Mouse (Mus musculus) midbrain, postnatal 0 days (tissue): ENCODE measurements around the gene Bap1. TPM values are rescaled to one million over a fixed set of nuclear protein-coding genes. Genes with fewer than 3 reads are reported as not detected.

Experiments used
- ATAC-seq: fragments of 200-750 bp; cut with Nextera tagmentation; 2 replicates; pipeline ENCODE4 v1.8.0; 2017; ENCODE audit warnings: moderate number of reproducible peaks, mild to moderate bottlenecking, moderate TSS enrichment, moderate library complexity; ENCODE audit not compliant: low FRiP score
- DNase-seq: peaks from one replicate; pipeline ENCODE4 v3.0.0-alpha.2; 2015; ENCODE audit warnings: low spot score
- H3K27ac ChIP-seq: fragments of 300-500 bp; sonication (generic); 2 replicates; pipeline ENCODE4 v1.5.1; 2014; ENCODE audit warnings: low read depth, mild to moderate bottlenecking, low read length, mixed read lengths
- H3K27me3 ChIP-seq: fragments of 300-500 bp; sonication (generic); 2 replicates; pipeline ENCODE4 v1.6.1; 2014; ENCODE audit warnings: low read length, control low read depth, mixed read lengths; ENCODE audit not compliant: insufficient read depth
- H3K36me3 ChIP-seq: fragments of 300-500 bp; sonication (generic); 2 replicates; pipeline ENCODE4 v1.6.1; 2014; ENCODE audit warnings: low read length, control low read depth, mixed read lengths; ENCODE audit not compliant: insufficient read depth
- H3K4me1 ChIP-seq: fragments of 300-500 bp; sonication (generic); 2 replicates; pipeline ENCODE4 v1.6.1; 2014; ENCODE audit warnings: mild to moderate bottlenecking, control low read depth, antibody characterized with exemption, low read length, mixed read lengths; ENCODE audit not compliant: insufficient read depth
- H3K4me2 ChIP-seq: fragments of 300-500 bp; sonication (generic); 2 replicates; pipeline ENCODE4 v1.6.1; 2014; ENCODE audit warnings: low read depth, mild to moderate bottlenecking, low read length, mixed read lengths; ENCODE audit not compliant: poor library complexity, severe bottlenecking
- H3K4me3 ChIP-seq: fragments of 300-500 bp; sonication (generic); 2 replicates; pipeline ENCODE4 v1.5.1; 2014; ENCODE audit warnings: low read depth, mild to moderate bottlenecking, low read length, moderate library complexity
- H3K9ac ChIP-seq: fragments of 300-500 bp; sonication (generic); replicated peaks from 2 replicates; pipeline ENCODE4 v1.6.1; 2014; ENCODE audit warnings: mild to moderate bottlenecking, low read length, moderate library complexity, mixed read lengths; ENCODE audit not compliant: poor library complexity, severe bottlenecking
- H3K9me3 ChIP-seq: fragments of 300-500 bp; sonication (generic); 2 replicates; pipeline ENCODE4 v1.6.1; 2016; ENCODE audit warnings: low read length, control low read depth
- CTCF ChIP-seq: IDR thresholded peaks from 2 replicates; pipeline ENCODE4 v1.5.1; 2016; ENCODE audit warnings: antibody characterized with exemption, mild to moderate bottlenecking
- WGBS: fragments of 180-500 bp; shearing (Covaris S2); extraction: QIAGEN DNeasy Blood & Tissue Kit; methylation state at CpG from one replicate; pipeline ENCODE4 v1.1.7; 2014; 5-methylcytosine and 5-hydroxymethylcytosine counted together
- polyA plus RNA-seq: library from polyadenylated mRNA; unstranded; fragments of >200 nt; fragmentation: Nextera tagmentation; extraction: Ambion mirVana; gene quantifications from 2 replicates; pipeline ENCODE4 v1.2.1, GENCODE M21; 2015
- total RNA-seq: library from RNA; depleted of rRNA; stranded (reverse); fragments of >200 nt; gene quantifications from 2 replicates; pipeline ENCODE4 v1.2.3, GENCODE M21; 2014

Gene Bap1
- total and polyA plus RNA-seq, 2 experiments from 2014 or later = 103 to 112 TPM

DNA sequence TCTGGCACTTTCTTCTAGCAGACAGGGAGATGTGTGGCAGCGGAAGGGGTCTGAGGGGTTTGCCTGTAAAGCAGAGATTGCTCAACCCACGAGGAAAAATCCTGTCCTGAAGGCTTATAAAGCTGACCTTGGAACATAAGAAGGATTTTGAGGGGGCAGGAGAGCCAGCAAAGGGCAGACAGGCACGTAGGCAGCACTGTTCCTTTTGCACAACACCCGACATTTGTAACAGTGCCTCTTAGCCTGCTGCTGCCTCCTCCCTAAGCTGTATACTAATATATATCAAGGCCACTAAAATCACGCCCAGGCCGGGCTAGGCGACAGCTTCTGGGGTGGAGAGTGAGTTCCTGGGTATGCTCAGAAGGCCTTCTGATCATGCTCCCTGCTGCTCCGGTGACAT, 20.8 kb upstream of the Bap1 start:
- Histone ChIP-seq H3K4me2 (no peak overlapping the region), H3K4me1 (no peaks in the 10 kb centered on the region), H3K9ac (no peak overlapping the region), H3K27me3 (no peaks in the 10 kb centered on the region), H3K9me3 (no peaks in the 10 kb centered on the region), H3K4me3 (no peak overlapping the region), H3K27ac (no peak overlapping the region), H3K36me3 (no peaks in the 10 kb centered on the region)
- 73% methylated on average over 8 of the region's 8 CpGs for WGBS
- no peak for TF ChIP-seq CTCF
- ATAC-seq (no peak), DNase-seq (no peak)

DNA sequence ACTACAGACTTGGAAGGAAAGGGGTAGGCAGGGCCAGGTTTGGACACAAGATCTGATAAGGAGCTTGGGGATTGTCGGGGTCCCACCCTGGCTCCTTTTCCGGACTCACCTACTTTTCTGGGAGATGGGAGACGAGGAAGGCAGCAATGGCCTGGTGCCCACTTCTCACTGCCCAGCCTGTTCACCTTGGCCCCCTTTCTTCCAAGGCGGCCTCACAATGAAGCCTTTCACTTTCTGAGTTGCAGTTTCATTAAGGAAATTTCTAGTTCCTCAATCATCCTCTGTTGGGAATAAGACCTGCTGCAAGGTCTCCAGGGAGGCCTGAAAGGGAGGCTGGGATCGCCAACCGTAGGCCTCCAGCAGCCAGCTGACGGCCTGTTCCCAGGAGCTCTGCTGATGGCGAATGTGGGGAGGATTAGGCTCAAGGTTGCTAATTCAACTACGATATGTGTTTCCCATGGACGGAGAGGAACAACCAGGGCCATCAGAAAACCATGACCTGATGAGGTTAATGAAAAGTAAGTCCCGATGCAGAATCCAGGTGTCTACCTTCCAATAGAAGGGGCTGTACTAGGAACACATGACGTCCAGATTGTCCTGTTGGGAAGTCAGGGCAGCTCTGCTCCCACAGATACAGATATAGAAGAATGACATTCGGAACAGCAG, 18.7 kb upstream of the Bap1 start:
- H3K4me2 ChIP-seq = no peak overlapping the region
- H3K27ac ChIP-seq = no peak overlapping the region
- DNase-seq = no peak
- no peak for ATAC-seq
- WGBS = 79% methylated on average over 13 of the region's 13 CpGs
- no peak overlapping the region for H3K4me3 ChIP-seq
- TF ChIP-seq CTCF = no peak
- H3K9me3 ChIP-seq = no peaks in the 10 kb centered on the region
- no peak overlapping the region for H3K9ac ChIP-seq
- no peaks in the 10 kb centered on the region for H3K27me3 ChIP-seq
- no peaks in the 10 kb centered on the region for H3K36me3 ChIP-seq
- H3K4me1 ChIP-seq = no peaks in the 10 kb centered on the region

DNA sequence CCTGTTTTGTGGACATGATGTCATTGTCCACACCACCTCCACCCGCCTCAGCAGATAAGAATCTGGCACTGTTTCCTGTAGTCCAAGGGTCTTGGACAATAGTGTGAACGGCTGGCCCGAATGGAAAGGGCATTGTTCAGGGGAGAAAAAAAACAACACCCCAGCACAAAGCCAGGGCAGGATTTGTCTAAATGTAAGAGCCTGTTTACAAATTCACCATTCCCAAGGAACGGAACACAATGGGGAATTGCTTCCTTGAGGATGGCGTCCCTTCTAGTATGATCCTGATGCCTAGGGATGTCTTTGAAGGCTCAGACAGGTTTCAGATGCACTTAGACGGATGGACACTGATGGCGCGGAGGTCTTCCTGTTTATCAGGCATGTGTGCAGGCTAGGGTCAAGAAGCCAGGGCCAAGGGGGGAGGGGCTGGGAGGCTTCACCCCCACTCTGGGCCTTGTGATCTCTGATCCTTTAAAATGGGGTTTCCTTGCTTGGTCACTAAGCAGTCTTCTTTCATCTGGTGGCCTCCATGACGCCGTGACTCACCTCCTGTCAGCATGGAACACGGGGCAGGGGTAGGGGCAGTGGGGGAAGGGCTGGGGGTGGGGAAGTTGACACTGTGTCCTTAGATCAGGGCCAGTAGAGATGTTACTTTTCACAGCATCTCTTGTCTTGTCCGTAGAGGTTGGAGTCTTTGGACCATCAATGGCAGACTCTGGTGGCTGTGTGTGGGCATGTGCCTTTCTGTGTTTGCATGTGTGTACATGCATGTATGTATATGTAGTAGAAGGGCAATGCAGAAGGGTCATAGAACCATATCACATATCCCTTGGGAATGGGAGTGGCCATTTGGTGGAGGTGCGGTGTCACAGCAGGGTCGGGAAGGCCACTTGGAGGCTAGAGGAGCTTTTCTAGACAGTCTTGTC, 17.9 kb upstream of the Bap1 start:
- no peak for TF ChIP-seq CTCF
- Histone ChIP-seq H3K36me3 (no peaks in the 10 kb centered on the region), H3K9ac (no peak overlapping the region), H3K9me3 (no peaks in the 10 kb centered on the region), H3K27ac (no peak overlapping the region), H3K4me1 (no peaks in the 10 kb centered on the region), H3K27me3 (no peaks in the 10 kb centered on the region), H3K4me3 (no peak overlapping the region), H3K4me2 (no peak overlapping the region)
- DNase-seq = no peak
- ATAC-seq = peak; percentile 23; the same call in 1 of the 2 replicates
- 88% methylated on average over 14 of the region's 14 CpGs for WGBS

DNA sequence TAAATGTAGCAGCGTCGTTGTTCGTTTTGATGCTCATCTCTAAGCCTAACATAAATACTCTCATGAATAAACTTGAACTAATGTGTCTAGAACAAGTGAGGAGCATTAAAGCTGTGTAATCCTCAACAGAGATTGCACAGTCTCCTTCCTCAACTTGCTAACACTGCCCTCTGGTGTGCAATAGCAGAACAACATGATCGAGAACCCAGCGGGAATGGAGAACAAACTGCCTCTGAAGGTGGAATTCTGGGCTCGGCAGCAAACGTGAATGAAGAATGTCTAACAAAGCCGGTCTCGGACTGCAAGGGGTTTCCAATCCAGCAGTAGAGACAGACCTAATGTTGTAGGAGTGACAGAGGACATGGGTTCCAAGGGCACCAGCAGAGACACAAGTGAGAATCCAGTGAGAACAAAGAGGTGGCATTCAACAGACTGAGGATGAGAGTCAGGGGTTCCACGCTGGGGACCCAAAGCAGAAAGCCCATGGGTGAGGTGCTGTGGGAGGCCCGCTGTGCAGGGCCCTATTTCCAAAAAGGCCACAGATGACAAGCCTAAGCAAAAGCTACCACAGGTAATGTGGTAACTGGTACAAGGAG, 17.2 kb upstream of the Bap1 start:
- no peaks in the 10 kb centered on the region for H3K9me3 ChIP-seq
- no peaks in the 10 kb centered on the region for H3K27me3 ChIP-seq
- H3K4me3 ChIP-seq = no peak overlapping the region
- TF ChIP-seq CTCF = peak; percentile 95
- 20% methylated on average over 11 of the region's 11 CpGs for WGBS
- no peak overlapping the region for H3K27ac ChIP-seq
- ATAC-seq (peak; percentile 56; the same call in 1 of the 2 replicates), DNase-seq (peak; percentile 78)
- H3K9ac ChIP-seq = no peak overlapping the region
- H3K4me2 ChIP-seq = no peak overlapping the region
- H3K4me1 ChIP-seq = no peaks in the 10 kb centered on the region
- H3K36me3 ChIP-seq = 0 out of 2 replicates have a peak, but pooled peaks cover 3% of the 10 kb centered on the region

DNA sequence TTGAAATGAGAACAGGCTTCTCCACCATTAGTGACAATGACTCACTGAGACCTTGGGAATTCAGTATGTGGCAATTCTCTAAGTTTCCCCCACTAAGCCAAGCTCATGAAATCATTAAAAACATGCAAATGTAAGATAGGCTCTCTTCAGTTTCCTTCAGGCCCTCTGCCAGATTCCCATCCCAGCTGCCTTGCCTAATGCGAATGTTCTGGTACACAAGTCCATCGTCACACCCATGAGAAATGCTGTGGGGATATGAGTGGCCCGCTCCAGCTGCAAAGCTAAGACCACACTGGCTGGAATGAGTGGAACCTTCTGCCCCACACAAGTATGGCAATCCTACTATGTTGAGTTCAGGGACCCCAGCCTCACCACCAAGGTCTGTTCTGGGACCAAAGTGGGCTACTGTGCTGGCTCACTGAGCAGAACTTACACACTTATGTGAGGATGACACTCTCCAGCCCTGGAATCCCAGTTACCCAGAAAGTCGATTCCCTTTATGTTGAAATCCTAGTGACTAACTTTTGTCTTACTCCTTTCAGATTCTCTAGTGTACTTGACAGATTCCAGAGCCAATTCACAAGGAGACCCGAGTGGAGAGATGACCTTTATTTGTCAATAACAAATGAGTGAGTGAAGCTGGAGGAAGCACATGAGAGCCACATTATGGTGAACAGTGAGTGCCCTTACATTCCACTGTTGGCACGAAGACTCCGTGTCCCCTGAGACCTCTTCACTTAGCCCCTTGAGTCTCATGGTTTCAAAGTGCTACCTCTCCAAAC, 14.0 kb upstream of the Bap1 start:
- no peak overlapping the region for H3K4me3 ChIP-seq
- TF ChIP-seq CTCF = no peak
- no peak overlapping the region for H3K4me2 ChIP-seq
- DNase-seq (no peak), ATAC-seq (no peak)
- WGBS = 87% methylated on average over 7 of the region's 7 CpGs
- H3K9ac ChIP-seq = no peak overlapping the region; the same call in 1 of the 2 replicates
- no peaks in the 10 kb centered on the region for H3K27me3 ChIP-seq
- no peaks in the 10 kb centered on the region for H3K9me3 ChIP-seq
- H3K36me3 ChIP-seq = 0 out of 2 replicates have a peak, but pooled peaks cover 3% of the 10 kb centered on the region
- no peaks in the 10 kb centered on the region for H3K4me1 ChIP-seq
- no peak overlapping the region for H3K27ac ChIP-seq
